Mouse (Mus musculus) heart, embryonic 15.5 days (tissue): ENCODE results near the gene Insm1. TPM values are rescaled to one million over a fixed set of nuclear protein-coding genes. Genes with fewer than 3 reads are reported as not detected.

ENCODE experiments used
- ATAC-seq: fragments of 200-750 bp; cut with Nextera tagmentation; replicated peaks from 2 replicates; pipeline ENCODE4 v1.8.0; 2017; ENCODE audit warnings: low read depth, moderate TSS enrichment; ENCODE audit not compliant: insufficient number of reproducible peaks, insufficient read depth, low FRiP score
- H3K27ac ChIP-seq: fragments of 300-500 bp; sonication (generic); 2 replicates; pipeline ENCODE4 v1.5.1; 2015; ENCODE audit warnings: mild to moderate bottlenecking, inconsistent platforms
- H3K27me3 ChIP-seq: fragments of 300-500 bp; sonication (generic); 2 replicates; pipeline ENCODE4 v1.6.1; 2015; ENCODE audit warnings: inconsistent platforms
- H3K36me3 ChIP-seq: fragments of 300-500 bp; sonication (generic); 2 replicates; pipeline ENCODE4 v1.6.1; 2015; ENCODE audit warnings: mild to moderate bottlenecking, inconsistent platforms
- H3K4me1 ChIP-seq: fragments of 300-500 bp; sonication (generic); replicated peaks from 2 replicates; pipeline ENCODE4 v1.6.1; 2015; ENCODE audit warnings: inconsistent platforms
- H3K4me2 ChIP-seq: fragments of 300-500 bp; sonication (generic); 2 replicates; pipeline ENCODE4 v1.6.1; 2015; ENCODE audit warnings: inconsistent platforms, mild to moderate bottlenecking, moderate library complexity
- H3K4me3 ChIP-seq: fragments of 300-500 bp; sonication (generic); 2 replicates; pipeline ENCODE4 v1.5.1; 2015; ENCODE audit warnings: mild to moderate bottlenecking, inconsistent platforms
- H3K9ac ChIP-seq: fragments of 300-500 bp; sonication (generic); 2 replicates; pipeline ENCODE4 v1.6.1; 2015; ENCODE audit warnings: mild to moderate bottlenecking, inconsistent platforms
- H3K9me3 ChIP-seq: fragments of 300-500 bp; sonication (generic); replicated peaks from 2 replicates; pipeline ENCODE4 v1.6.1; 2016; ENCODE audit warnings: inconsistent platforms
- WGBS: fragments of 180-500 bp; shearing (Covaris S2); methylation state at CpG from one replicate; pipeline ENCODE4 v1.1.7; 2015; ENCODE audit warnings: mixed read lengths; 5-methylcytosine and 5-hydroxymethylcytosine counted together
- polyA plus RNA-seq: library from polyadenylated mRNA; unstranded; fragments of >200 nt; fragmentation: Nextera tagmentation; extraction: Ambion mirVana; gene quantifications from 2 replicates; pipeline ENCODE4 v1.2.1, GENCODE M21; 2015

Insm1 gene
- polyA plus RNA-seq, 1 experiment from 2014 or later: not detected

DNA sequence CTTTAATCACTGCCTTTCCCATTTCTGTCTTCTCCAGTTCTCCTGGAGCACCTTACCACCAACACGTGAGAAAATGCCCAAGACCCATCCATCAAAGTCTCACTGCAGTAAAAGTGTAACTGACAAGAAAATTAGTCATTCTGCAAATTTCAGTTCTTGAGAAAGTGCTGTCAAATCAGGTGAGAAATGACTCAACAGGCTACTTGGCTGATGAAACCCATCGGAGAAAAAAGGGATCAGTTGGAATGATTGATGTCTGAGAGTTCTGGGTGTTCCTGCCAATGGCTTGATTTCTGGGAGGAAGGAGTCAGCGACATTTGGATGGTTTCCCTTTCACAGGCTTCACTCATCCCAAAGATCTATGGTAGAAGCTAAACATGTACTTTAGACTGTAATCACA, 44.8 kb downstream of the Insm1 start:
- WGBS: 73% methylated on average over 3 of the region's 3 CpGs
- ATAC-seq: no peak
- H3K9ac ChIP-seq: no peak overlapping the region

More for the DNA sequence above, 44.8 kb downstream of the Insm1 start:
- H3K36me3 ChIP-seq: no peaks in the 10 kb centered on the region
- H3K4me2 ChIP-seq: no peak overlapping the region
- no peaks in the 10 kb centered on the region for H3K9me3 ChIP-seq
- H3K27me3 ChIP-seq: no peaks in the 10 kb centered on the region
- H3K27ac ChIP-seq: no peak overlapping the region
- peaks cover 7% of the 10 kb centered on the region for H3K4me1 ChIP-seq
- no peak overlapping the region for H3K4me3 ChIP-seq
